22 mouse cellular contexts compared by ENCODE assay signal in the genomic region with DNA sequence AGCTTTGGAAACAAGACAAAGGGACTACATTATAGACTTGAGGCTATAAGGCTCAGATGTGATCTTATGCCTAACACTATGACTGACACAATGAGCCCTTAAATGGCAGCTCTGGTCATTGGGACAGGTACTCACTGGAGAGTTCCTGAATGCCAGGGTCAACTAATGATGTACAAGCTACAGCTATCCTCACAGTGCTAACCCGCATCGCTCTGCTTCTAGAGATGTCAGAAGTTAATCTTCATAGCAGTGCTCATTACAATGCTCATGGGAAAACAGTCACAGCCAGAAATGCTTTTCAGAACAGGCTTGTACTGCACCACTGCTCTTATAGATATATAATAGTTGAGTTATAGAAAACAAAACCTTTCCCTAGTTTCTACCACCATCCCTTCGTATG.
A peak's percentile ranks its signal among the peaks of the same experiment; 100 is the strongest.
DNase-seq lines count a peak whose midpoint lies in the region; ATAC-seq and TF ChIP-seq lines count a peak whose summit lies in the region.
"Had no signal": no experiment of that assay in that cellular context is flagged by ENCODE, and none has a peak within 500 bp of the region (broad histone marks: within the 10 kb centered on the region; RNA-seq: fewer than 3 reads in every experiment).

No protein-coding gene starts in this region.

- no peak overlapping the region for H3K4me2 ChIP-seq in forebrain, embryonic 11.5 days (ENCODE audit: low read depth, low read length, severe bottlenecking)
- H3K4me2 ChIP-seq in forebrain, embryonic 13.5 days: no peak overlapping the region
- H3K4me2 ChIP-seq in hindbrain, embryonic 13.5 days: no peak overlapping the region
- H3K4me2 ChIP-seq in midbrain, embryonic 12.5 days (replicated peaks): no peak overlapping the region
- H3K4me2 ChIP-seq in midbrain, postnatal 0 days (ENCODE audit: low read depth, low read length, poor library complexity, severe bottlenecking): no peak overlapping the region
- H3K4me2 ChIP-seq: embryonic facial prominence, embryonic 13.5 days; embryonic facial prominence, embryonic 15.5 days had no signal

- no peaks in the 10 kb centered on the region for H3K36me3 ChIP-seq in forebrain, embryonic 11.5 days (ENCODE audit: control insufficient read depth, insufficient read depth, low read length)
- no peaks in the 10 kb centered on the region for H3K36me3 ChIP-seq in forebrain, embryonic 13.5 days (ENCODE audit: poor library complexity, severe bottlenecking)
- no peaks in the 10 kb centered on the region for H3K36me3 ChIP-seq in hindbrain, embryonic 13.5 days
- no peaks in the 10 kb centered on the region for H3K36me3 ChIP-seq in hindbrain, embryonic 10.5 days
- no peaks in the 10 kb centered on the region for H3K36me3 ChIP-seq in midbrain, embryonic 12.5 days
- no peaks in the 10 kb centered on the region for H3K36me3 ChIP-seq in midbrain, postnatal 0 days (ENCODE audit: insufficient read depth, low read length)
- H3K36me3 ChIP-seq: embryonic facial prominence, embryonic 13.5 days; embryonic facial prominence, embryonic 15.5 days; forebrain, embryonic 10.5 days had no signal

- H3K4me1 ChIP-seq in forebrain, embryonic 11.5 days (replicated peaks; ENCODE audit: control insufficient read depth, insufficient read depth, low read length): 0 out of 2 replicates have a peak, but pooled peaks cover 8% of the 10 kb centered on the region
- peaks cover 4% of the 10 kb centered on the region; the same call in 1 of the 2 replicates for H3K4me1 ChIP-seq in forebrain, embryonic 13.5 days
- peaks cover 13% of the 10 kb centered on the region for H3K4me1 ChIP-seq in hindbrain, embryonic 13.5 days (replicated peaks)
- H3K4me1 ChIP-seq in hindbrain, embryonic 10.5 days (replicated peaks): no peaks in the 10 kb centered on the region; the same call in 1 of the 2 replicates
- peaks cover 3% of the 10 kb centered on the region; the same call in 1 of the 2 replicates for H3K4me1 ChIP-seq in midbrain, embryonic 12.5 days
- 0 out of 2 replicates have a peak, but pooled peaks cover 2% of the 10 kb centered on the region for H3K4me1 ChIP-seq in midbrain, postnatal 0 days (ENCODE audit: insufficient read depth, low read length)
- H3K4me1 ChIP-seq: embryonic facial prominence, embryonic 13.5 days; embryonic facial prominence, embryonic 15.5 days had no signal

- H3K27ac ChIP-seq in forebrain, embryonic 11.5 days (ENCODE audit: low read depth, low read length): no peak overlapping the region
- no peak overlapping the region for H3K27ac ChIP-seq in forebrain, embryonic 13.5 days
- H3K27ac ChIP-seq in hindbrain, embryonic 13.5 days: no peak overlapping the region
- H3K27ac ChIP-seq in hindbrain, embryonic 10.5 days: no peak overlapping the region
- no peak overlapping the region for H3K27ac ChIP-seq in midbrain, embryonic 12.5 days (replicated peaks)
- H3K27ac ChIP-seq in midbrain, postnatal 0 days (ENCODE audit: low read depth, low read length): no peak overlapping the region
- H3K27ac ChIP-seq: embryonic facial prominence, embryonic 13.5 days; embryonic facial prominence, embryonic 15.5 days; forebrain, embryonic 10.5 days had no signal

- H3K27me3 ChIP-seq in forebrain, embryonic 11.5 days (ENCODE audit: control insufficient read depth, insufficient read depth, low read length): no peaks in the 10 kb centered on the region
- no peaks in the 10 kb centered on the region for H3K27me3 ChIP-seq in forebrain, embryonic 13.5 days
- no peaks in the 10 kb centered on the region for H3K27me3 ChIP-seq in hindbrain, embryonic 13.5 days
- peaks cover 4% of the 10 kb centered on the region; the same call in 1 of the 2 replicates for H3K27me3 ChIP-seq in hindbrain, embryonic 10.5 days (ENCODE audit: insufficient read depth, poor library complexity, severe bottlenecking)
- peaks cover 13% of the 10 kb centered on the region for H3K27me3 ChIP-seq in midbrain, embryonic 12.5 days
- H3K27me3 ChIP-seq in midbrain, postnatal 0 days (ENCODE audit: insufficient read depth, low read length): no peaks in the 10 kb centered on the region
- H3K27me3 ChIP-seq: embryonic facial prominence, embryonic 13.5 days; embryonic facial prominence, embryonic 15.5 days had no signal

- no peak for TF ChIP-seq CTCF in midbrain, postnatal 0 days (IDR thresholded peaks at IDR 0.05)

- WGBS in forebrain, embryonic 11.5 days: 87% methylated on average over 3 of the region's 3 CpGs
- 85% methylated on average over 3 of the region's 3 CpGs for WGBS in forebrain, embryonic 13.5 days
- WGBS in hindbrain, embryonic 13.5 days: 70% methylated on average over 3 of the region's 3 CpGs
- WGBS in hindbrain, embryonic 10.5 days: 90% methylated on average over 3 of the region's 3 CpGs
- WGBS in midbrain, embryonic 12.5 days: 82% methylated on average over 3 of the region's 3 CpGs
- 74% methylated on average over 3 of the region's 3 CpGs for WGBS in midbrain, postnatal 0 days

- no peak for ATAC-seq in forebrain, embryonic 11.5 days (replicated peaks; ENCODE audit: low FRiP score)
- no peak for ATAC-seq in forebrain, embryonic 13.5 days
- ATAC-seq in hindbrain, embryonic 13.5 days (ENCODE audit: low FRiP score): 0 out of 2 replicates have a peak, but pooled peaks have one; percentile 43
- peak; percentile 63; the same call in 1 of the 2 replicates for ATAC-seq in midbrain, embryonic 12.5 days (ENCODE audit: low FRiP score, low read depth)
- no peak for ATAC-seq in midbrain, postnatal 0 days (ENCODE audit: low FRiP score)
- ATAC-seq: forebrain, embryonic 14.5 days; forebrain, embryonic 16.5 days had no signal

- no peaks in the 10 kb centered on the region for H3K9me3 ChIP-seq in forebrain, embryonic 11.5 days (ENCODE audit: control insufficient read depth, low read length)
- H3K9me3 ChIP-seq in forebrain, embryonic 13.5 days (replicated peaks): no peaks in the 10 kb centered on the region
- no peaks in the 10 kb centered on the region for H3K9me3 ChIP-seq in hindbrain, embryonic 13.5 days
- no peaks in the 10 kb centered on the region for H3K9me3 ChIP-seq in hindbrain, embryonic 10.5 days
- H3K9me3 ChIP-seq in midbrain, embryonic 12.5 days: no peaks in the 10 kb centered on the region
- no peaks in the 10 kb centered on the region for H3K9me3 ChIP-seq in midbrain, postnatal 0 days (ENCODE audit: low read length)
- H3K9me3 ChIP-seq: embryonic facial prominence, embryonic 13.5 days; embryonic facial prominence, embryonic 15.5 days; forebrain, embryonic 10.5 days had no signal

- H3K9ac ChIP-seq in forebrain, embryonic 11.5 days (ENCODE audit: low read length): no peak overlapping the region
- no peak overlapping the region for H3K9ac ChIP-seq in forebrain, embryonic 13.5 days
- no peak overlapping the region for H3K9ac ChIP-seq in hindbrain, embryonic 13.5 days
- H3K9ac ChIP-seq in midbrain, embryonic 12.5 days (replicated peaks): no peak overlapping the region
- no peak overlapping the region for H3K9ac ChIP-seq in midbrain, postnatal 0 days (replicated peaks; ENCODE audit: low read length, poor library complexity, severe bottlenecking)
- H3K9ac ChIP-seq: embryonic facial prominence, embryonic 13.5 days; embryonic facial prominence, embryonic 15.5 days had no signal

- peak; percentile 14 for DNase-seq in forebrain, embryonic 11.5 days (ENCODE audit: low spot score)
- DNase-seq in hindbrain, embryonic 10.5 days (ENCODE audit: low spot score): no peak
- DNase-seq in midbrain, postnatal 0 days (ENCODE audit: low spot score): no peak
- DNase-seq: adrenal gland, adult 2 months; adrenal gland, postnatal 10 days; adrenal gland, postnatal 25 days; cerebellum, adult 11 months; cerebellum, adult 18-20 months; cerebellum, adult 8-10 months; cerebellum, adult 9-11 months; cerebellum, postnatal 14 days; cerebellum, postnatal 36 days; embryo, embryonic 11 days had no signal

- no peak overlapping the region for H3K4me3 ChIP-seq in forebrain, embryonic 11.5 days (ENCODE audit: low read depth, low read length)
- H3K4me3 ChIP-seq in forebrain, embryonic 13.5 days: no peak overlapping the region
- H3K4me3 ChIP-seq in hindbrain, embryonic 13.5 days: no peak overlapping the region
- H3K4me3 ChIP-seq in hindbrain, embryonic 10.5 days: no peak overlapping the region
- no peak overlapping the region for H3K4me3 ChIP-seq in midbrain, embryonic 12.5 days
- H3K4me3 ChIP-seq in midbrain, postnatal 0 days (ENCODE audit: low read depth, low read length): no peak overlapping the region
- H3K4me3 ChIP-seq: embryonic facial prominence, embryonic 13.5 days; embryonic facial prominence, embryonic 15.5 days; erythroblast, embryonic 14.5 days; forebrain, embryonic 10.5 days had no signal

Comparison
In these comparisons a context has a peak if more than half of its experiments do, and no peak if none do; other contexts are left out.
1. ATAC-seq: peak in hindbrain, embryonic 13.5 days (single experiment) and midbrain, embryonic 12.5 days (single experiment); none in forebrain, embryonic 11.5 days (single experiment), forebrain, embryonic 13.5 days (single experiment) and midbrain, postnatal 0 days (single experiment).